Mouse (Mus musculus): ENCODE results near the gene Pgam2.
A peak's percentile ranks its signal among the peaks of the same experiment; 100 is the strongest.

The Pgam2 gene

DNA sequence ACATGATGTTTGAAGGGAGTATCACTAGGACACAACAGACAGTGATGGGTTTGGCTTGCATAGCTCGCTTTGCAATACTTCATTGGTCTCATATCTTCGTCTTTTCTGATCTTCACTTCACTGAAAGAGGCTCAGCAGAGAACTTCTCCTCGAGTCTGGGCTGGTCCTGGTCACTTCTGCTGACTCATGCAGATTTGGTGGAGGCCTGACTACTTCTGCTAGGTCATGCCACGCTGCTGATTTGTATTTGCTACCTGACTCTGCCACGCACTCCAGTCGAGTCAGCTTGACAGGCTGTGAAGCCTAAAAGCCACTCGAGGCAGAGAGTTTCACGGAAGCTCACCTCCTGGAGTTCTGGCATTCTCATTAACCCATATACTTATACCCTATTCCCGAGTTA, 4.4 kb upstream of the Pgam2 start:
- no peak for DNase-seq (ENCODE audit: low read depth in 2 of 2, low spot score in 2 of 2)

- no peak for DNase-seq (ENCODE audit: low read depth in 2 of 2, low spot score in 2 of 2)
Observed at GRCm38 (mm10) chr11:5805711-5806110, 2.2 kb upstream of the Pgam2 start.

- no peak for DNase-seq (ENCODE audit: low read depth in 2 of 2, low spot score in 2 of 2)
Observed at GRCm38 (mm10) chr11:5804174-5804573, 641 bp upstream of the Pgam2 start.

DNA sequence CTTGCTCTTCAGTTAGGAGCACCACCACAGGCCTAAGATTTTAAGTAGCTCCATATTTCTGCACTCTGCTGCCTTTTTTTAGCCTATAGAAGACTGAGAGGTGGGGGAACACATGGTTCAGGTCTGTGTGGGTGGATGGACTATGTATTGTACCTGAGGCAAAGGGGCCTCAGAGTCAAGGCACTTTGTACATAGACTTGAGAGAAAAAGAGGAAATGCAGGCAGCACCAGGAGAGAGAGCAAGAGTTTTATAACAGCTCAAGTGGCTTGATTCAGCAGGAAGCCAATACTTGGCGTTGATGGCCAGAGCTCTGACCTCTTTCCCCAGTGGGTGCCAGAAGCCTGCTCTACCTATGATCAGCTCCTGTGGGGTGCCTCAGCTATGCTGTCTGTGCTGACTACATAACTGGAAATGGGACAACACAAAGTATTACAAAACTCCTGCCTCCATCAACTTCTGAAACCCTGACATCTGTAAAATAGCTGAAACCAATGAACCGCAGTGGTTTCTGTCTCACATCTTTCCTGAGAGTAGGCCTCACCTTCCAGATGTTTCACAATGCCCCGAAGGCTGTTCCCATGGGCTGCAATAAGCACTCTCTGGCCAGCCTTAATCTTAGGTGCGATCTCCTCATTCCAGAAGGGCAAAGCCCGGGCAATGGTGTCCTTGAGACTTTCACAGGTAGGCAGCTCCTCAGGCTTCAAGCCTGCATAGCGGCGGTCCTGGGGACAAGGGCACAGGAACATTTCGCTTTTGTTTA, 896 bp downstream of the Pgam2 start:
- no peak for DNase-seq (ENCODE audit: low read depth in 2 of 2, low spot score in 2 of 2)

DNA sequence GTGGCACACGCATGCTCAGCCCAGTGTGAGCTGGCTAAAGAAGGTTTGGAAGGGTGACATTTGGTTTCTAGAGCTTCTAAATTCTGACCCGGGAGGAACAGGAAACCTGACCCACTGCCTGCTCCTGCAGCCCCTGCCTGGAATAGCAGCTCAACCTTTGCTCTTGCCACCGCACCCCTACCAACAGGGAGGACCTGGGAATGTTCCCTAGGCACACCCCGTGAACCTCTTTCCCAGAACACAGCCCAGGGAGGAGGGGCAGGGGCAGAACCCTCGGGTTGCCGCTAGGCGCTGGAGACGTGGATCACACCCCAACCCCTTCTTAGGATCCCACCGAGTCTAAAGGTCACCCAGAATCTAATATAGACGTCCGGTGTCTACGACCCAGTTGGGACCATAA, 1.5 kb downstream of the Pgam2 start:
- no peak for DNase-seq (ENCODE audit: low read depth in 2 of 2, low spot score in 2 of 2)

GRCm38 (mm10) chr11:5801511-5801910, 2.0 kb downstream of the Pgam2 start:
- DNase-seq (ENCODE audit: low read depth in 2 of 2, low spot score in 2 of 2) = no peak

DNA sequence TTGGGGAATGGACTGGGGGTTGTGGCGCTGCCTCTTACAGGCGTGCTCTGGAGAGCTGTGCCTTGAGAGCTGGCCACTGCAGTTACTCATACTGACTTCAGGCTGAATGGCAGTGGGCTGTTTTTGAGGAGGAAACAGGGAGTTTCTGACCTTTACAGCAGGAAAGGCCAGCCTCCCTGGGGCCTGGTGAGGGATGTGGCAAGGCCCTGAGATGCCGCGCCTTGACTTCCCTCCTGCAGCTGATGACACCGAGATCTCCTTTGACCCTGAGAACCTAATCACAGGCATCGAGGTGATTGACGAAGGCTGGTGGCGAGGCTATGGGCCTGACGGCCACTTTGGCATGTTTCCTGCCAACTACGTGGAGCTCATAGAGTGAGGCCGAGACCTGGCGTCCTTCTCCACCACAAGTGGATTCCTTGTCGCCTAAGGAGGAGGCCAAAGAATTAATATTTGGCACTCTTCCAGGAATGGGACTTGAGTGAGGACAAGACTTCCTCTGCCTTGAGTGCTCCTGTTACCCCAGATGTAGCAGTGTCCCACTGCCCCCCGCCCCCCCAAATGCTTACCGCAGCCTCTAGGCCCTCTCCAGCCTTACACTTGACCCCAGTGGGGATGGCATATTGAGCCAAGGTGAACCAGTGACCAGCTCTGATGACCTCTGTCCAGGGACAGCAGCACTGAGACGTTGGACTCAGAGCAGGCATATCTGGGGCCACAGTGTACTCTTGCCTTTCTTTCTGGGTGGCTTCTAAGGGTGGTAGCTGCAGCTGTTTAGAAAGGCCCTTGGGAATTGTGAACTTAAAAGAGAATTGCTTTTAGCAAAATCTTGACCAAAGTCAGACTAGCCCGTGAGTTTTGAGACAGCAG, 3.7 kb downstream of the Pgam2 start:
- DNase-seq (ENCODE audit: low read depth in 2 of 2, low spot score in 2 of 2) = no peak

GRCm38 (mm10) chr11:5797928-5798327, 5.6 kb downstream of the Pgam2 start:
- no peak for DNase-seq (ENCODE audit: low read depth in 2 of 2, low spot score in 2 of 2)

GRCm38 (mm10) chr11:5797371-5797770, 6.2 kb downstream of the Pgam2 start:
- no peak for DNase-seq (ENCODE audit: low read depth in 2 of 2, low spot score in 2 of 2)

- no peak for DNase-seq (ENCODE audit: low read depth in 2 of 2, low spot score in 2 of 2)
Observed at GRCm38 (mm10) chr11:5796939-5797338, 6.6 kb downstream of the Pgam2 start.

- no peak for DNase-seq (ENCODE audit: low read depth in 2 of 2, low spot score in 2 of 2)
Observed at GRCm38 (mm10) chr11:5795706-5796105, 7.8 kb downstream of the Pgam2 start.

DNA sequence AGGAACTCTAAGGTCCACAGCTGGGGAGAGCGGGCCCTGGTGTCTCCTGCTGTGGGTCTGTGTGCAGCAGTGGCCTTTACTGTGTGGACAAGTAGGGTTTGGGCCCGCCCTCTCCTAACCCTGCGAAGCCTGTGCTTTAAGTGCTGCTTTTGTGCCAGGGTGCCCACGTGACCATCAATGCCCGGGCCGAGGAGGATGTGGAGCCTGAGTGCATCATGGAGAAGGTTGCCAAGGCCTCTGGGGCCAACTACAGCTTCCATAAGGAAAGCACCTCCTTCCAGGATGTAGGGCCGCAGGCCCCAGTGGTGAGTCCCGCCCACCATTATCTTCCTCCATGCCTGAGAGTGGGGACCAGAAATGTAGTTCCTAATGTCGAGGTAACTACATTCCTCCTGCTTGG, 8.2 kb downstream of the Pgam2 start:
- DNase-seq (ENCODE audit: low read depth in 2 of 2, low spot score in 2 of 2) = no peak

- no peak for DNase-seq (ENCODE audit: low read depth in 2 of 2, low spot score in 2 of 2)
Observed at GRCm38 (mm10) chr11:5790431-5790830, 13.1 kb downstream of the Pgam2 start.

- DNase-seq (ENCODE audit: low read depth in 2 of 2, low spot score in 2 of 2) = no peak
Observed at GRCm38 (mm10) chr11:5789754-5790333, 13.7 kb downstream of the Pgam2 start.

DNA sequence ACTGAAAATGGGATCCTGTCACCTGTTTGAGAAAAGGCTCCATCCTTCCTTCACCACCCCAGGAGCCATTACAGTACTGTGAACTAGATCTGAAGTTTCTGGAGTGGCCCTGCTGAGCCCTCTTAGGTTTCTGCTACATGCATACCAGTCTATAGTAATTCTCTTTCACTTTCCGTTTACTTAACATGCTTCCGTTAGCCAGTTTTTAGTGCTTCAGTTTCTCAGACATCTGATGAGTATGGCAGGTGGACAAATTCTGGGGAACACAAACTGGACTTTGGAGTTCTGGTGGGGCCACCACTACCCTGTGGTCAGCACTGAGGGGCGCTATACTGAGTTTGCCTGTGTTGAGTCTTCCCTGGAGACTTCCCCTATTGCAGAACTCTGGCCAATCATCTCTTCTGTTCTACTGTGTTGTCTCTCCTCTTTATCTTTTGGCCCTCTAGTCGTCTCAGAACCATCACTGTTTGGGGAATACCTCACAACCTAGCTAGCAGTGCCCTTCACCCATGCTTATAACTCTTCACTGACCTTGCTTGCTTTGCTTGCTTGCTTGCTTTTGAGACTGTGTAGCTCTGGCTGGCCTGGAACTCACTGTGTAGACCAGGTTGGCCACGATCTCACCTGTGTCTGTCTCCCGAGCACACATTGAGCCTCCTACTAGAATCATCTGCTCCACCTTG, 14.3 kb downstream of the Pgam2 start:
- DNase-seq (ENCODE audit: low read depth in 2 of 2, low spot score in 2 of 2) = no peak

- peak; percentile 97 for DNase-seq (ENCODE audit: low read depth in 2 of 2, low spot score in 2 of 2)
Observed at GRCm38 (mm10) chr11:5788056-5789014, 15.2 kb downstream of the Pgam2 start, which contains the start of gene Dbnl. Dbnl (plus strand) TSS chr11:5788488.

- no peak for DNase-seq (ENCODE audit: low read depth in 2 of 2, low spot score in 2 of 2)
Observed at GRCm38 (mm10) chr11:5787671-5788055, 15.9 kb downstream of the Pgam2 start.

DNA sequence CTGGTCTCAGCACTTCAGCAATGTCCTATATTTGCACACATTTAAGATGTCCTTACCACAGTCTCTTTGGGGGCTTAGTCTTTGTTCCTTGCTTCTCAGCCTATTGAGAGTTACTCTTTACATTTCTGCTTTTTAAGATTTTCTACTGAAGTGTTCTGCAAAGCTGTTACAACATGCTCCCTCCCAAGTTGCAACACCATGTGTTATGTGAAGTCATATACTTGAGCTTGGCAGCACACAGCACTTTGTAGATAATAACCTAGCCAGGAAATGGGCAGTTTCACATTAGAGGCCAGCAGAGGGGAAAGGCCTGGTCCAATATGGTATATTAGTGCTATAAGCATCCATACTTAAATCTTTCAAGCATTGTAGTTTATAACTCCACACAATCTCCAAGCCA, 17.8 kb downstream of the Pgam2 start:
- no peak for DNase-seq (ENCODE audit: low read depth in 2 of 2, low spot score in 2 of 2)

- no peak for DNase-seq (ENCODE audit: low read depth in 2 of 2, low spot score in 2 of 2)
Observed at GRCm38 (mm10) chr11:5782199-5782944, 21.2 kb downstream of the Pgam2 start.
